Mouse (Mus musculus) hindbrain, embryonic 11.5 days (tissue): Measurements from ENCODE around the gene Rad50. TPM values are rescaled to one million over a fixed set of nuclear protein-coding genes. Genes with fewer than 3 reads are reported as not detected.
A peak's percentile ranks its signal among the peaks of the same experiment; 100 is the strongest.

ENCODE experiments used
- ATAC-seq: fragments of 200-750 bp; cut with Nextera tagmentation; 2 replicates; pipeline ENCODE4 v1.8.0; 2017; ENCODE audit warnings: mild to moderate bottlenecking, moderate TSS enrichment, moderate library complexity; ENCODE audit not compliant: low FRiP score
- DNase-seq: peaks from one replicate; pipeline ENCODE4 v3.0.0-alpha.2; 2015; ENCODE audit warnings: low spot score
- H3K27ac ChIP-seq: fragments of 300-500 bp; sonication (generic); 2 replicates; pipeline ENCODE4 v1.5.1; 2014; ENCODE audit warnings: mild to moderate bottlenecking, low read depth, low read length
- H3K27me3 ChIP-seq: fragments of 300-500 bp; sonication (generic); 2 replicates; pipeline ENCODE4 v1.6.1; 2014; ENCODE audit warnings: mild to moderate bottlenecking, low read length, moderate library complexity, mixed read lengths; ENCODE audit not compliant: control insufficient read depth, insufficient read depth
- H3K36me3 ChIP-seq: fragments of 300-500 bp; sonication (generic); 2 replicates; pipeline ENCODE4 v1.6.1; 2014; ENCODE audit warnings: mild to moderate bottlenecking, low read length, moderate library complexity, mixed read lengths; ENCODE audit not compliant: control insufficient read depth, insufficient read depth
- H3K4me1 ChIP-seq: fragments of 300-500 bp; sonication (generic); replicated peaks from 2 replicates; pipeline ENCODE4 v1.6.1; 2014; ENCODE audit warnings: low read length, mixed read lengths; ENCODE audit not compliant: control insufficient read depth, insufficient read depth
- H3K4me2 ChIP-seq: fragments of 300-500 bp; sonication (generic); replicated peaks from 2 replicates; pipeline ENCODE4 v1.6.1; 2014; ENCODE audit warnings: mild to moderate bottlenecking, low read depth, low read length
- H3K4me3 ChIP-seq: fragments of 300-500 bp; sonication (generic); 2 replicates; pipeline ENCODE4 v1.5.1; 2014; ENCODE audit warnings: low read depth, low read length
- H3K9ac ChIP-seq: fragments of 300-500 bp; sonication (generic); 2 replicates; pipeline ENCODE4 v1.6.1; 2014; ENCODE audit warnings: low read depth, low read length
- H3K9me3 ChIP-seq: fragments of 300-500 bp; sonication (generic); 2 replicates; pipeline ENCODE4 v1.6.1; 2016; ENCODE audit warnings: low read length; ENCODE audit not compliant: control insufficient read depth
- WGBS: fragments of 180-500 bp; shearing (Covaris S2); extraction: QIAGEN DNeasy Blood & Tissue Kit; methylation state at CpG from one replicate; pipeline ENCODE4 v1.1.7; 2014; 5-methylcytosine and 5-hydroxymethylcytosine counted together
- polyA plus RNA-seq: library from polyadenylated mRNA; unstranded; fragments of >200 nt; fragmentation: Nextera tagmentation; extraction: Ambion mirVana; gene quantifications from 2 replicates; pipeline ENCODE4 v1.2.1, GENCODE M21; 2014

The Rad50 gene
- polyA plus RNA-seq, 1 experiment from 2014 or later, result 22.3 TPM

DNA sequence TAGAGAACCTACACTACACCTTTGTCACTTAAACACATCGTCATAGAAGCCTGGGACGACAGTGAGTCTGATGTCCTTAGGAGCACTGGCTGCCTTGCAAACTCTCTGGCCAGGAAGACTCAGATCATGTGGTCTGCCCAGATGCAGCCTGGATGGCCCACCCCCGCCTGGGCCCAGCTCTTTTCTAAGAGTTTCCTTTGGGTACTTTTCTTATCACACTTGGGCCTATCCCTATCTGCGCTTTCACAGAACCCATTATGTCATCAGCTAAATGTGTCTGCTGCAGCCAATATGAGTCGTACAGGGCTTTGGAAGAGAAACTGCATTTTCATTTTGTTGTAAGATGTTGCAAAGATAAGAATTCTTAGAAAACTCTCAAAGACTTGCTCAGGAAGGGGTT is 52.1 kb downstream of the Rad50 start:
- no peak overlapping the region for H3K27ac ChIP-seq
- no peak for DNase-seq
- 0 out of 2 replicates have a peak, but pooled peaks cover 2% of the 10 kb centered on the region for H3K36me3 ChIP-seq
- WGBS, result 92% methylated on average over 5 of the region's 5 CpGs
- H3K9ac ChIP-seq, result no peak overlapping the region
- no peaks in the 10 kb centered on the region for H3K27me3 ChIP-seq
- H3K4me2 ChIP-seq, result no peak overlapping the region
- ATAC-seq, result no peak
- H3K4me1 ChIP-seq, result no peaks in the 10 kb centered on the region
- H3K4me3 ChIP-seq, result no peak overlapping the region
- no peaks in the 10 kb centered on the region for H3K9me3 ChIP-seq

- Histone ChIP-seq H3K4me1 (no peaks in the 10 kb centered on the region), H3K4me3 (no peak overlapping the region), H3K27me3 (no peaks in the 10 kb centered on the region), H3K9me3 (no peaks in the 10 kb centered on the region), H3K4me2 (no peak overlapping the region), H3K36me3 (0 out of 2 replicates have a peak, but pooled peaks cover 2% of the 10 kb centered on the region), H3K27ac (no peak overlapping the region), H3K9ac (no peak overlapping the region)
- ATAC-seq (no peak), DNase-seq (no peak)
- WGBS, result 100% methylated on average over 2 of the region's 2 CpGs
Measured at GRCm38 (mm10) chr11:53652427-53652826, 54.7 kb downstream of the Rad50 start.

DNA sequence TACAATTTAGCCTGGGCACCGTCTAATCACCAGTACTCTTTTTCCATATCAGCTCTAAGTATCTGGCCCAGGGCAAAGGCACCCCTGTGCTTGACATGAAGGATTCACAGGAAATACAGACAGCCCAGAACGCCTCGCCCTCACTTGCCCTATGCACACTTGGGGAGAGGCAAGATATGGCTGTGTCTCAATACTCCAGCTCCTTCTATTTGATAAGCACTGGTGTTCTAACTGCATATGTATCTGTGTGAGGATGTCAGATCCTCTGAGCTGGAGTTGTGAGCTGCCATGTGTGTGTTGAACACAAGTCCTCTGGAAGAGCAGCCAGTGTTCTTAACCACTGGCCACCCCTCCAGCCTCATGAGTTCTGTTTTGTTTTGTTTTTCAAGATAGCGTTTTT is 55.7 kb downstream of the Rad50 start:
- Histone ChIP-seq H3K27me3 (no peaks in the 10 kb centered on the region), H3K4me3 (no peak overlapping the region), H3K27ac (no peak overlapping the region), H3K4me1 (no peaks in the 10 kb centered on the region), H3K9me3 (no peaks in the 10 kb centered on the region), H3K9ac (no peak overlapping the region), H3K36me3 (0 out of 2 replicates have a peak, but pooled peaks cover 2% of the 10 kb centered on the region), H3K4me2 (no peak overlapping the region)
- ATAC-seq (no peak), DNase-seq (no peak)
- WGBS, result 92% methylated on average over 4 of the region's 4 CpGs

GRCm38 (mm10) chr11:53644017-53644416 is 63.1 kb downstream of the Rad50 start:
- ATAC-seq, result no peak
- Histone ChIP-seq H3K4me1 (no peaks in the 10 kb centered on the region), H3K27ac (no peak overlapping the region), H3K27me3 (no peaks in the 10 kb centered on the region), H3K9me3 (no peaks in the 10 kb centered on the region), H3K9ac (no peak overlapping the region), H3K4me3 (no peak overlapping the region), H3K36me3 (no peaks in the 10 kb centered on the region), H3K4me2 (no peak overlapping the region)
- WGBS, result 75% methylated on average over 5 of the region's 5 CpGs
- DNase-seq, result no peak

- WGBS, result 79% methylated on average over 12 of the region's 12 CpGs
- Histone ChIP-seq H3K4me3 (no peak overlapping the region), H3K9ac (no peak overlapping the region), H3K9me3 (no peaks in the 10 kb centered on the region), H3K4me1 (no peaks in the 10 kb centered on the region), H3K36me3 (no peaks in the 10 kb centered on the region), H3K4me2 (no peak overlapping the region), H3K27ac (no peak overlapping the region), H3K27me3 (peaks cover under 1% of the 10 kb centered on the region; the same call in 1 of the 2 replicates)
- DNase-seq (peak; percentile 7), ATAC-seq (no peak)
Measured at GRCm38 (mm10) chr11:53642744-53643279, 64.3 kb downstream of the Rad50 start.

- H3K9me3 ChIP-seq, result no peaks in the 10 kb centered on the region
- no peak for DNase-seq
Measured at GRCm38 (mm10) chr11:53637803-53638260, 69.3 kb downstream of the Rad50 start.

DNA sequence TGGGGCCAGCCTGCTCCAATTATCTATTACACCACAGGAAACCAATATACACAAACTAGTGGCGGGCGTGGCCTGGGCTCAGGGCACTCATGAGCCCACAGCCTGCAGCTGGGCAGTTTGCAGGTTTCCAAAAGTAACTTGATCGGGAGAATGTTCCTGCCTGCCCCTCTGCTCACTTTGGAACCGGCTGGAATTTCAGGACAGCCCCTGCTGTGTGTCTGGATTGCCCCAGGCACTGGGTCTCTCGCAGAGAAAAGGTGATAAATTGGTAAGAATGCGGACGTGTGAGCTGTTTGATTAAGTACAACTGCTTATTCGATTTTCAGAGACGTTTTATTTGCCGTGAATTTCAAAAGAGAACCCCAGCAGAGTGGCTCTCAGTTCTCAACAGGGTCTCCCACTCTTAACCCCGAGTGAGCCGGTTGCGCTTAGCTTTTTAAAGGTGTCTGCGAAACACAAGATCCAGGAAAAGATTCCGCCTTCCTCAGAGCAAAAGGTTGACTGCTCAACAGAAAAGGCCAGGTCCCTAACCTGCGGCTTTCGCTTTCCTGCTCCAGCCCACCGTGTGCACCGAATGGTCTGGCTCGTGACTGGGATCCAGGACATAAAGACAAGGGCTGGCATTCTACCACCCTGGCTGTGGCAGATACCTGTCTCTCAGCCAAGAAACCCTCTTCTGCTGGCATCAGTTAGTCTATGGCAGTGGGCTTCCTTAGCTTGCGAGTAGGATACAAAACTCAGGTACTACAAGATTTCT is 69.9 kb downstream of the Rad50 start:
- Histone ChIP-seq H3K4me1 (peaks cover 6% of the 10 kb centered on the region; the same call in 1 of the 2 replicates), H3K36me3 (no peaks in the 10 kb centered on the region), H3K27me3 (peaks cover 20% of the 10 kb centered on the region), H3K9me3 (no peaks in the 10 kb centered on the region), H3K4me2 (no peak overlapping the region), H3K9ac (no peak overlapping the region), H3K4me3 (no peak overlapping the region), H3K27ac (no peak overlapping the region)
- WGBS, result 18% methylated on average over 21 of the region's 21 CpGs
- DNase-seq (peak; percentile 36), ATAC-seq (no peak)

More at GRCm38 (mm10) chr11:53637803-53638260, 69.3 kb downstream of the Rad50 start:
- H3K36me3 ChIP-seq, result no peaks in the 10 kb centered on the region
- H3K9ac ChIP-seq, result no peak overlapping the region
- peaks cover 20% of the 10 kb centered on the region for H3K27me3 ChIP-seq
- H3K27ac ChIP-seq, result no peak overlapping the region
- WGBS, result 84% methylated on average over 10 of the region's 10 CpGs
- no peak overlapping the region for H3K4me2 ChIP-seq
- no peak overlapping the region for H3K4me3 ChIP-seq
- ATAC-seq, result no peak
- peaks cover 6% of the 10 kb centered on the region; the same call in 1 of the 2 replicates for H3K4me1 ChIP-seq

DNA sequence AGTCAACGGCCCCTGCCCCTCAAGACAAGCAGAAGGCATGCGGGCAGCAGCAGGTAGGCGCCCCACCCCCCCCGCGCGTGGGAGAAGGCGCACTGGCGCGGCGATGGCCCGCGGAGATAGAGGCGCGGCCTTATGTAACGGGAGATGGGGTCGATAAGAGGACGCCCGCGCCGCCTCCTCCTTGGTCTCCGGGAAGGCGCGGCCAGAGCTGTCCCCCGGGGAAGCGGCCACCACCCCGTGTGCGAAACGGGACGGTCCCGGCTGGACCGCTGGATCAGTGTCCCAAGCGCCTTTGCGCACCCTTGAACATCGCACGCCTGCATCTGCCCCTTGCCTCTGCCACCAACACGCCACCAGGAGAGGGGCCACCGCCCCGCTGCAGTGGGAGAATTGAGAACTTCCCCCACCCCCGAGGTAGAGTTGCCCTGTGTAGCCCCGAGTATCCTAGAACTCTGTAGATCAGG is 70.9 kb downstream of the Rad50 start:
- H3K4me2 ChIP-seq, result peak overlapping the region; percentile 62
- H3K27ac ChIP-seq, result no peak overlapping the region
- H3K4me3 ChIP-seq, result peak overlapping the region; percentile 29
- peaks cover 6% of the 10 kb centered on the region; the same call in 1 of the 2 replicates for H3K4me1 ChIP-seq
- peak; percentile 28 for DNase-seq
- ATAC-seq, result no peak
- WGBS, result 3% methylated on average over 39 of the region's 40 CpGs
- no peaks in the 10 kb centered on the region for H3K9me3 ChIP-seq
- H3K9ac ChIP-seq, result peak overlapping the region; percentile 41; the same call in 1 of the 2 replicates
- no peaks in the 10 kb centered on the region for H3K36me3 ChIP-seq
- H3K27me3 ChIP-seq, result peaks cover 20% of the 10 kb centered on the region
